Mouse (Mus musculus) left cerebral cortex, postnatal 36 days (tissue): ENCODE data around the gene RPS10-NUDT3. TPM values are rescaled to one million over a fixed set of nuclear protein-coding genes. Genes with fewer than 3 reads are reported as not detected.
"Not testable (repeated sequence)": the region's sequence is repeated elsewhere in the genome, so short reads cannot be mapped to it uniquely, and the experiment has no call there.

Experiments used
- DNase-seq, 2 experiments: peaks; one replicate each; pipeline ENCODE4 v3.0.0; 2021 to 2022; ENCODE audit warnings: low spot score in 2 of 2, mixed read lengths in 1 of 2
- intact Hi-C: fragments of 180-260 bp; cut with DNase I; formaldehyde crosslinking; loops from one replicate; pipeline ENCODE4 v1.15.1; 2025
- total RNA-seq, 2 experiments: library from RNA; stranded (reverse); gene quantifications; 2 replicates each; pipeline ENCODE4 v1.2.3; 2021

The RPS10-NUDT3 gene
- total RNA-seq, 2 experiments from 2014 or later, result not detected

DNA sequence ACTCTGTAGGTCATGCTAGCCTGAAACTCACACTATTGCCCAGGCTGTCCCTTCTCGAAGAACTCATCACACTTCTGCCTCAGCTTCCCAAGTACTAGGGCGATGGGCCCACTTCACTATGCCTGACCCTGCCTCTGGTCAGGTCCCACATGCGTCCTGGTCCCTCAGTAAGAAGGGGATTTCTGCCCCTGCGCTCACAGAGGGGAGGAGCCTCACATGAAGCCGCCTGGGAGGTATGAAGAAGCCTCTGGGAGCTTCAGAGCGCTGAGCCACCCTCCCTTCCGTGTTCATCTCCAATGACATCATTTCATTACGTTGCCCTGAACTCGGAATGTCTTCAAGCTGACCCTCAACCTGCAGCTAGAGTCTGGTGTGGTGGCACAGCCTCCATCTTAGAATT, 8.7 kb upstream of the RPS10-NUDT3 start:
- intact Hi-C loops, result no loop called here
- no peak for DNase-seq

DNA sequence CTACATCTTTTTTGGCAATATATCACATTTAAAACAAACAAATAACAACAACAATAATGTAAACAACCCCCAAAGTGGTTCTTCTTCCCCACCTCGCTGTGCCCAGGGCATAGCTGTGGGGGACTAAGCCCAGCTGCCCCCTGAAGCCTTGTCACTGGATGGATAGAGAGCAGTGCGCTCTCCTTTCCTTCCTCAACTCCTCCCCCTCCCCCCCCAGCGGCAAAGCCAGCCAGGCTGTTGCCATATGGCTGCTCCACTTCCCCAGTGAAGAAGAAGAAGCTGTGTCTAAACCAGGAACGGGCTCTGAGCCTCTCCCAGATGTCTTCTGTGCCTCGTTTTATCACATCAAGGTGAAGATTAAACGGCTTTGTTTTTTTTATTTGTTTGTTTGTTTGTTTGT, 8.1 kb upstream of the RPS10-NUDT3 start:
- intact Hi-C loops, result no loop called here
- peak in 1 of 2 experiments; percentile 30 for DNase-seq

DNA sequence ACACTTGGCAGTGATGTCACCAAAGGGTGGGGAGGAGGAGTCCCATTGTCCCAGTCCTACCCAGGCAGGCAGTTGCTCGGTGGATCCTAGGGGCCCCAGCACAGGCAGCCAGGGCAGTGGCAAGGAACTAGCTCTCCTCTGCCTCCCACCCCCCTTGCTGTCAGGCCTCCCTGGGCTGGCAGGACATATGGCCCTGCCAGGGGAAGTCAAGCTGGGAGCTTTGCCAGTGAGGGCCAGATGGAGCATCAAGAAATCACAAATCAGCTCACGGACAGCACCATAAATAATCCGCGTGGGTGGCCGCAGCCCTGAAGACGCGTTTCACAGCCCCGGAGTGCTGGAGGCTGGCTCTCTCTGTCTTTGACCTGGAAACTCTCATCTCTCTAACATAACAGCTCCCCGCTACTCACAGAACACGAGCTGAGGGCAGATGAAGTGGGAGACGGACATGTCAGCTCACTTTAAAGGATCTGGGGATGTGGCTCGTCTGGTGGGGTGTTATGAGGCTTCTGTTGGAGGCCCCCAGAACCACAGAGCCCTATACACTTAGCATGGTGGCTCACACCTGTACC, 7.6 kb upstream of the RPS10-NUDT3 start:
- DNase-seq, result peak; percentile 85 to 89
- intact Hi-C loops, result no loop called here

DNA sequence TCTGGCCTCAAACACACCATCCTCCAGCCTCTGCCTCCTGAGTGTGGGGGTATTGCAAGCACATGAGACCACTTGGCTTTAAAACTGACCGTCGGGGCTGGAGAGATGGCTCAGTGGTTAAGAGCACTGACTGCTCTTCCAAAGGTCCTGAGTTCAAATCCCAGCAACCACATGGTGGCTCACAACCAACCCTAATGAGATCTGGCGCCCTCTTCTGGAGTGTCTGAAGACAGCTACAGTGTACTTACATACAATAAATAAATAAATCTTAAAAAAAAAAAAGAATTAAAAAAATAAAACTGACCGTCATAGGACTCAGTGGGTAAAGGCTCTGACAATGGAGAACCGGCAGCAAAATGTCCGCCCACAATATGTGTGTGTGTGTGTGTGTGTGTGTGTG, 4.8 kb upstream of the RPS10-NUDT3 start:
- intact Hi-C loops, result loop anchor here (1.0 to 5.0 kb wide), 3 partner anchors 16 to 182 kb away; partner anchors contain the start of gene D17Wsu92e
- not testable (repeated sequence) for DNase-seq

DNA sequence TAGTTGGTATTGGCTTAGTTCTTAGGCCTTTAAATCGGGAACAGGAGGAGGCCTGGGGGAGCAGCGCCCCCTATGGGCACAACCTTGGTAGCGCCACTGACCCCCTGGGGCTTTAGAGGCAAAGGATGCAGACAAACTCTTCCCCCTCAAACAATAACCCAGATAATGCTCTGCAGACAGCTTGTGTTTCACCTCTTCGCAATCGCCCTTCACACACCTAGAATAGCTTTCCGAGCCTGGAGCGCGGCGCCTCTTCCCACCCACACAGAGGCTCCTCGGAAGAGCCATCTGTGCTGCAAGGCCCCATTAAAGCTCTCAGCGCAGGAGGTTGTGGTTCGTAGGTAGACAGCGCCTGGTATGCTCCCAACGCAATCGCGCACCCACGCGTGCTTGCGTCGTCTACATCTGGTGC, 3.9 kb upstream of the RPS10-NUDT3 start:
- DNase-seq, result peak; percentile 82 to 88
- intact Hi-C loops, result loop anchor here (1.0 to 5.0 kb wide), 3 partner anchors 17 to 183 kb away; partner anchors contain the start of gene D17Wsu92e

DNA sequence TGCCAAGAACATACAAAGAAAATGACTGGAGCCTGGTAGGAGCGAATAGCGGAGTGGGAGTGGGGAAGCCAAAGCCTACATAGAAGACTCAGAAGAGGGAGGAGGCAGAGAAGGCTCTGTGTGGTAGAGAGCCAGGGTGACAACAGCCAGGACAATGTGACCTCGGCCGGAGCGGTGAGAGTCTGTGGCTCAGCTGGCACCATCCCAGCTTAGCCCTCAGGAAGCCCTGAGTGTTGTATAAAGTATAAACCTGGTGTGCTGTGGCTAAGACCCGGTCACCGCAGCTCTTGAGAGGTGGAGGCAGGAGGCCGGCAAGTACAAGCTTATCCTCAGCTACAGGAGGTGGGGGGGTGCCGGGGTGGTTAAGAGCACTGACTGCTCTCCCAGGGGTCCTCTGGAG, 2.3 kb upstream of the RPS10-NUDT3 start:
- no peak for DNase-seq
- intact Hi-C loops, result loop anchor here (5.0 kb wide), 2 partner anchors 50 to 185 kb away; partner anchors contain the start of gene D17Wsu92e

DNA sequence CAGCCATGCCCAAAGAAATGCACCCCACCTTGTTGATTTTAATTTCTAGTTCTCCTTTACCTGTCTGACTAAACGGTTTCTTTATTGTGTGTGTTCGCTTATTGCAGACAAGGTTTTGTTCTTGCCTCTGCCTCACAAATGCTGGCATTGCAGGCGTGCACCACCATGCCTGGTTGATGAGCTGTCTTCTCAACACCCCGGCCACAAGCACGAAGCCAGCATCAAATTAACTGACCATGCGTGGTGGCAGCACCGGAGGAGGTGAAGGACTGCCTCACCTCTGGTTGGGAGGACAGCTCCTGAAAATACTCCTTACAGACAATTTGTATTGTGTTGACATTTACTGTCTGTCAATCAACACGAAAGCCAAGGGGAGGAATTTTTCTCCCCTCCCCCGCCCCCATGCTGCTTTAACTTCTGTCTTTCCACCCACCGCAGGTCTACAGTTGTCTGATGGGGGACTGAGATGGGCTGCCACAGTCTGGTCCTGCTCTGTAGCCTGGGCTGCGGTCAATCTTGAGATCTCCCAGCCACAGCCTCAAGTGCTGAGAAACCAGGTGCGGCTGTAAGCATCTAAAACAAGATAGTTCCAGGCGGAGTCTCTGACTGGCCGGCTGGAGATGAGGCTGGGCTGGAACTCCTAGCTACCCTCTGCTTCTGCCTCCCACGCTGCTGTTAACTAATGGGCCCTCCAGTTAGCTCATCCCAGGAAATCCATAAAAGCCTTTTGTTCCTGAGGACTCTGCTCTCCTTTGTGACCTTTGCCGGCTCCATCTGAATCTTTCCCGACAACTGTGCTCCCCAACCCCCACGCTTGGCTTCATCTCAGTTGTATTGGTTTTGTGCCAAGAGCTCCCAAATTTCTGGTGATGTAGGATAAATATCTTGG, 1.4 kb upstream of the RPS10-NUDT3 start, which contains the start of gene Rps10:
Gene Rps10, minus strand, starts transcription at position 538 of the 889 bp plus-strand sequence.
- DNase-seq, result no peak
- intact Hi-C loops, result loop anchor here (5.0 kb wide), 2 partner anchors 51 to 186 kb away; partner anchors contain the start of gene D17Wsu92e

DNA sequence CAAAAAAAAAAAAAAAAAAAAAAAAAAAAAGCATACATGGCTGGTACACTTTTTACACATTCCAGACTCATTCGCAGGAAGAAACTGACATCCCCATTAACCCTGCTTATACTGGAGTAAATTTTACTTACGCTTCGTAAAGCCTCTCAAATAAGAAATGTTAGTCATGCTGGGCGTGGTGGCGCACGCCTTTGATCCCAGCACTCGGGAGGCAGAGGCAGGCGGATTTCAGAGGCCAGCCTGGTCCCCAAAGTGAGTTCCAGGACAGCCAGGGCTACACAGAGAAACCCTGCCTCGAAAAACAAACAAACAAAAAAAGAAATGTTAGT, 517 bp upstream of the RPS10-NUDT3 start:
- DNase-seq, result not testable (repeated sequence)
- intact Hi-C loops, result loop anchor here (2.0 to 5.0 kb wide), 3 partner anchors 52 to 187 kb away; partner anchors contain the start of genes AI413582 and D17Wsu92e

DNA sequence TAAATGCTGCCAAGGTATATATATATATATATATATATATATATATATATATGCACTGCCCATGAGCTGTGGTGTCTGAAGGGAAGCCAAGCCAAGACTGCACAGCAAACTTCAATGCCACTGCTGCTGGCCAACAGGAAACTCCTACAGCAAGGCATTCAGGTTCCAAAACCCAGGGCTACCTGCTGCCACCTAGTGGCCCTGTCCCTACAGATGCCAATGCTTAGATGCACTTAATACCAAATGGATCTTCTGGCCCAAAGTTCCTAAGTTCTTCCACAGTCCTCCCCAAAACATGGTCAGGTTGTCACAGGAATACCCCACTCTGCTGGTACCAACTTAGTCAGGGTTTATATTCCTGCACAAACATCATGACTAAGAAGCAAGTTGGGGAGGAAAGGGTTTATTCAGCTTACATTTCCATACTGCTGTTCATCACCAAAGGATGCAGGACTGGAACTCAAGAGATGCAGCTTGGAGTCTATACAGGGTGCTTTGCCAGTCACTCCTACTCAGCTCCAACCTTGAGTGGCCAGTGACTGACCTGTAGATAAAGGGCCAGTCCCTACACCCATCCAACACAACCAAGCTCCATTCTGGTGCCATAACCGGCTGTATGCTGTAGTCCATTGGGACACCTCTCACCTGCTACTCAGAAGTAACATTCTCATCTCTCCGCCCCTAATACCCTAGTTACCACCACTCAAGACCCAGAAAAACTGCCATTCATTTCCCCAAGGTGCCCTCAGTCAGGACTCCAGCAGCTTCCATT, 5.6 kb downstream of the RPS10-NUDT3 start:
- intact Hi-C loops, result no loop called here
- peak; percentile 69 to 72 for DNase-seq

DNA sequence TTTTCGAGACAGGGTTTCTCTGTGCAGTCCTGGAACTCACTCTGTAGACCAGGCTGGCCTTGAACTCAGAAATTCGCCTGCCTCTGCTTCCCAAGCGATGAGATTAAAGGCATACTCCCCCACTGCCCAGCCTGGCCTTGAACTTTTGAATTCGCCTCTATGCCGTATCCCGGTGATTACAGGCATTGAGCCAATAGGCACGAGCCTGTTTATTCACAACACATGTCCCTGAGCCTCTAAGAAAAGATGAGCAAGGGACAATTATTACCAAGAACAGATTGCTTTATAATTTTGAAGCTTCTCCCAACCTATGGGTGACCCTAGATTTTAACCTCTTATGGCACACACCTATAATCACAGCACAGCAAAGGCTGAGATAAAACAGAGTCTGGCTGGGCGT, 6.6 kb downstream of the RPS10-NUDT3 start:
- DNase-seq, result no peak
- intact Hi-C loops, result no loop called here

DNA sequence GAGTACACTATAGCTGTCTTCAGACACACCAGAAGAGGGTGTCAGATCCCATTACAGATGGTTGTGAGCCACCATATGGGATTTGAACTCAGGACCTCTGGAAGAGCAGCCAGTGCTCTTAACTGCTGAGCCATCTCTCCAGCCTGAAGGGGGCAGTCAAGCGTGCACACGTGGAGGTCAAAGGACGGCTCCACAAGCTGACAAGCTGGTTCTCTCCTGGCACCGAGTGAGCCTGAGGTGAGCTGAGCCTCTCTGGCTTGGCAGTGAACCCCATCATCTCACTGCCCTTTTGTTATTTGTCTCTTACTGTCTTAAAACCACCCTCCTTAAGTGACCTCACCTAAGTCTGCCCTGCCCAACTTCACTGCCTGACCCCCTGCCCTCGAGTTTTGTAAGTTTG, 7.6 kb downstream of the RPS10-NUDT3 start:
- intact Hi-C loops, result no loop called here
- no peak for DNase-seq

DNA sequence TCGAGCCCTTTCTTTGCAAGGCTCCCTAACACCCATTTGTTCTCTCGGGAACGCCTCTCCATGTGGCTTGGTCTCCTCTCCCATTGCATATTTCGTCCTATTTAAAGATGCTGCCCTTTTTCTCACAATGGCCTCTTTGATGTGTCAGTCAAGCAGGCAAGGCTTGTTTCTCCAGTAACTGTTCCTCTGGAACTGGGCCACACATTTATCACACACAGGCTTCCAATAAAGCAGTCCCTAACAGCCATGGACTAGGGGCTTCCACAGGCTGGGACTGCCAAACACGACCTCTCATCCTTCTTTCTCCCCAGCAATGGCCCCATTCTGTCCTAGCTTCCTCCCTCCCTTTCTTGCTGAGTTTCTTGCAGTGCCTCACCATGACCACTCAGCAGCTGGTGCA, 8.3 kb downstream of the RPS10-NUDT3 start:
- intact Hi-C loops, result no loop called here
- no peak for DNase-seq

DNA sequence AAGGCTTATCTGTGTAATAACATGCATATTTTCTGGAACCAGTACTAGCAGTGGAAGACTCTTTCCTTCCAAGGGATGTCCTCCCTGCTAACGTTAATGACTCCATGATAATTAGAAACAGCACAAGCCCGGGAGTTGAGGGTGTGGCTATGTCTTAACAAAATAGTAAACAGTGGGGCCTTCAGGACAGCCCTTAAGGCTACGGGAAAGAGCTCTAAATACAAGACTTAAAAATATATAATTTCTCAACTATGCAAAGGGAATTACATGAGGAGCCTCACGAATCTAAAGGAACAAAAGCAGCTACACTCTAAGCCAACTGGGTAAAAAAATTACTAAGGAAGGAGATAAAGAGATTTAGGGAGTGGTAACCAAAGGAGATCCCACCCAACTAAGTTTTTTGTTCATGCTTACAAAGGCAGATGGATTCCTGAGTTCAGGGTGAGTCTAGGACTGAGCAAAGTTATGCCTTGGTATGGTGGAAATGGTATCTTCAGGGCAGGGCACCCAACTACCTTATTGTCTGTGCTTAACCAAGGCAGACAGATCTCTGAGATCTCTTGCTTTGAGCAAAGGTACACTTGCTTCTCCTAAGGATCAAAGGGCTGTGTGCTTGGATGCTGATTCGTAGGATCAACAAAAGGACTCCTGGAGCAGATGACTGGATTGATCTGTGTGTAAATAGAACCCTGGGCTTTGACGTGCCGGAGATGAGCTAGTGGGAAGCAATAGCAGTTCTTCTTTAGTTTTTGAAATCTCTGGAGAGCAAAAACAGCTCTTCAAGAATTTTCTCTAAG, 9.4 kb downstream of the RPS10-NUDT3 start:
- DNase-seq, result no peak
- intact Hi-C loops, result no loop called here

DNA sequence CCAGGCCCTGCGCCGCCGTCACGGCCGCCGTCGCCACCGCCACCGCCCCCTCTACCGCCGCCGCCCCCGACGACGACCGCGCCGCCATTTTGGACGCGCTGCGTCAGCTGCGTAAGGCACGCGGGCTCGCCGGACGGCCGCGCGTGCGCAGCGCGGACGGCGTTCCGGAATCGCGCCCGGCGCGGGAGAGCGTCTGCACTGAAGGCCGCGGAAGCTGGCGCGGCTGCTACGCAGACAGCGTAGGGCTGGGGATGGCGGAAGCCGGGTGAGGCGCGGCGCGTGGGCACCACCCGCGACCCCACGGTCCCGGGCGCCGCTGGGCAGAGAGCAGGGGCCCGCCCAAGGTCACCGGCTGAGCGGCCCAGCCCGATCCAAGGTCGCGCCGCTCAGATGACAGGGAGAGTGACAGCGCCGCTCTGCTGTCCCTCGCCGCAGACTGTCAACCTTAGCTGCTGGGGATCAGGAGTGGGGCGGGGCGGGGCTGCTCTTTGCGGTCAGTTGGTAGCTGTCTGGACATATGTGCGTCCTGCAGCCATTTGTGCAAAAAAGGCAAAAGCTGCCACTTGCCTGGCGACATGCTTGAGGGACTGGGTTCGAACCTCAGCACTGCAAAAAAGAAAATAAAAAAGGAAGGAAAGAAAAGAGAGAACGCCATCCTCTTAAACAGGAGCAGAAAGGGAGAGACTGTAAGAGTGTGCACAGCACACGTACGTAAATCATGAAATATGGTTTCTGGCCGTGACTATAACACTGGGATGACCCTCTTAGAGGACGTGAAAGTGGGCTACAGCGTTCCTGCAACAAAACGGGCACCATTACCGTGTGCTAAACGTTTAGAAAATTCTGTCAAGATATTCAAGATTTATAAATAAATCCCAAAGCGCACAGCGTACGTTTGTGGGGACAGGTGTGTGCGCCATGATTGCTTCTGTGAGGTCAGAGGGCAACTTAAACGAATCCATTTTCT, 11.4 kb downstream of the RPS10-NUDT3 start, which contains the start of gene Nudt3:
Gene Nudt3, minus strand, starts transcription at position 136 of the 967 bp plus-strand sequence.
- intact Hi-C loops, result loop anchor here (2.0 kb wide), 1 partner anchor 59 kb away; the partner anchor contains the start of gene AI413582

DNA sequence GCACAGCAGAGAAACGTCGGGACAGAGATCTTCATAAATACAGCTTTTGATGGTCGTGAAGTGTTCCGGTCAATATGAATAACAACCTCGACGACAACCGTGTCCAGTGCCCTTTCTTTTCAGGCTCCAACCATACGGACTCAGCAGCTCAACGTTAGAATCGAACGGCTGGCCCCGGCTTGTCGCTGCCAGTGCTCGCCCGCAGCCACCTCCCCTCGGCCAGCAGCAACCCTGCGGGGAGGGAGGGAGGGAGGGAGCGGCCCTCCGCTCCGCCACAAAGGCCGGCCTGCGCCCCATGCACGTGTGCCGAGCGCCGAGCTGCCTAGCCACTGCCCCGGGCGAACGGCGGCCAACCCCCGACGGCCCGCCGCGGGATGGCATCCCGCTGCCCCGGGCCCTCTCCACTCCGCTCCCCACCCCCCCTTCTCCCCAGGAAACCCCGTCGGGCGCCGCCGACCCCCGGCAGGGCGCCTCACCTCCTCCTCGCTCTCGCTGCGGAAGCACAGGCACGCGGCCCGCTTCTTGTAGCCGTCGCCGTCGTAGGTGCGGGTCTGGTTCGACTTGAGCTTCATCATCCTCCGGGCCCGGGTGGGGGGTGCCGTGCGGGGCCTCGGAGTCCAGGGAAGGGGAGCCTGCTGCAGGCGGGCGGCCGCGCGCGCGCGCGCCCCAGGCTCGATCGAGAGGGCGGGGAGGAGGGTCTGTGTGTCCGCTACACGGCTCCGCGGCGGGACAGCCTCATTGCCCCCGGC, 12.2 kb downstream of the RPS10-NUDT3 start:
- no peak for DNase-seq
- intact Hi-C loops, result loop anchor here (2.0 kb wide), 1 partner anchor 58 kb away; the partner anchor contains the start of gene AI413582

More for the DNA sequence above, 11.4 kb downstream of the RPS10-NUDT3 start, which contains the start of gene Nudt3:
- peak; percentile 90 to 94 for DNase-seq

DNA sequence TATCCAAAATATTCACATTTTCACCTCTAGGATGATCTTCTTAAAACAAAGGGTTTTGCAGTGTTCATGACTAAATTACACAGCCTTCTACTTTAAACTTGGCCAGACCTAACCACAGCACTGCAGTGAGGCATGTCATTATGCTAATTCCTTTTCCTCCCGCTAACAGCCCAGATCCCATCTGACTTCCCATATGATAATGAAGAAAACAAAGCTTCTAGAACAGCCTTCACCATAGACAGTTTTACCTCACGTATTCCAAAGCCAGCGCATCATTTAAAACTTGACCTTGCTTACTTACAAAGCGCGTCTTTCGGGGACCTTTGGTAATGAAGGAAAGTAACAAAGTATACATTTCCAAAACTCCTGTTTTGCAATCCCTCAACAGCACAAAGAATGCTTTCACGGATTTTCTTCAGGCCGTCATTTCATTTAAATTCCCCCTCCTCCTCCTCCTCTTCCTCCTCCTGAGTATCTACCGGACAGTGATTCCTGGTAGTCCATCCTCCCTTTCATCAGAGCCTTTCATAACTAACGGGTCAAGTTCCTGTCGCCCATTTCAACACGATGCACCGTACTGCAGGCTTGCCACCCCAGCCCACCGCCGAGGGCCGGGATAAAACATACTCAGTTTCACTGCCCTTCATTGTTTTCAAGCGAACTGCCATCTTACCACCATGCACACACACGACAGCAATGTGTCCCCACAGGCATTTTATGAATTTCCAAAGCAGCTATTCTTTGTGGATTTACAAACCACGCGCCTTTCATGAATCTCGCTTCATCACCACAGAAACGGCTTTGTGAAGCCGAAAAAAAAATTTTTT, 13.1 kb downstream of the RPS10-NUDT3 start:
- no peak for DNase-seq
- intact Hi-C loops, result loop anchor here (2.0 kb wide), 1 partner anchor 57 kb away; the partner anchor contains the start of gene AI413582
